Mouse (Mus musculus): ENCODE results near the gene Zfp296.
A peak's percentile ranks its signal among the peaks of the same experiment; 100 is the strongest.

Zfp296 gene

GRCm38 (mm10) chr7:19577141-19577852 lies at the start of gene Zfp296, which contains the start of gene Gemin7:
Gene Zfp296 (plus strand): TSS chr7:19577287.
Gene Gemin7 (minus strand): TSS chr7:19577595.
- DNase-seq (ENCODE audit: low spot score) = peak; percentile 48

GRCm38 (mm10) chr7:19531077-19531476 lies 46.0 kb upstream of the Zfp296 start:
- DNase-seq (ENCODE audit: low spot score) = no peak

GRCm38 (mm10) chr7:19532240-19532639 lies 44.8 kb upstream of the Zfp296 start:
- no peak for DNase-seq (ENCODE audit: low spot score)

DNA sequence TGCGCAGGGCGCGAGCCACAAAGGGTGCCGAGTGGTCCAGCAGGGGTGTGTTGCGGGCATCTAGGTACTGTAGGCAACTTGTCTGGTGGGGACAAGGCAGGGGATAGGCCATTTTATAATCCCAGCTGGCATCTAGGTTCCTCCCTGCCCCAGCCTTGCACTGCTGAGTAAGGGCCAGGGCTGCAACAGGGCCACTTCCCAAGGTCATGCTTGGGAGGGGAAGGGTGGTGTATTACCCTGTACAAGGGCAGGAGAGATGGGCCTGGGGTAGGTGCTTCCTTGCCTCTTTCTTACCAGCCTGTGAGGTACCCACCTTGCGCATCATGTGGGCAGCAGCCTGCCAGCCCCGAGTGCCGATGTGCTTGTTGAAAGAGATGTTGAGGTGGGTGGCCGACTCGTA lies 42.4 kb upstream of the Zfp296 start:
- no peak for DNase-seq (ENCODE audit: low spot score)

DNA sequence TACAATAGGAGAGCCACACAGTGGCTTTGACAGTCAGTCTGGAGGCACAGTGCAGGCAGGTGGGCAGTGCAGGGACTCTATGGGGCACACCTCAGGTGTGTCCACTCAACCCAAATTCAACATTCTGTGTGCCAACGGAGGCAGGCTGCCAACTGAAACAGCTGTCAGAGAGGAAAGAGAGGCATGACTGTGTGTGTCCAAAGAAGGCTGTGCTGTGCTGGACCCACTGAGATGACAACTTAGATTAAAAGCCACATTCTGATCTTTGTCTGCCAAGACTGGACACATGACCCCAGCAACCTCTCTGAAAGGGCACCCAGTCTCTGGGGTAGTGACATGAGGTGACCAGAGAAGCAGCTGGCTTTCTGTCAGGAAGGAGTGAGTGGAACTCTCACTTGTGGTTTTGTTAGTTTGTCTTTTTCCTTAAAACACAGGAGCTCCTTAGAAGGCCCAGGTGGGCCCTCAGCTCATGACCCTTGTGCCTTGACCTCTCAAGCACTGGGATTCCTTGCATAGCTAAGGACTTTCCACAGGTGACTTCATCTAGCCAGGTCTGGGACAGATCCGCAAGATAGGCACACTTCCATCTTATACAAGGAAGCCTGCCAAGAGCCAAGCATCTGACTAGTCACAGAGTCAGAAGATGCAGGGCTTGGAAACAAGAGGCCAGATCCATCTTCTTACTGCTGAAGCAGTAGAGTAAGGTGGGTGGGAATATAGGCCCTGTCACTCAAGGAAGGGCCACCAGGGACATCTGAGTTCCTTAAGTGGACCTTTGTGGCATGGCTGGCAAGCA lies 36.1 kb upstream of the Zfp296 start:
- no peak for DNase-seq (ENCODE audit: low spot score)

DNA sequence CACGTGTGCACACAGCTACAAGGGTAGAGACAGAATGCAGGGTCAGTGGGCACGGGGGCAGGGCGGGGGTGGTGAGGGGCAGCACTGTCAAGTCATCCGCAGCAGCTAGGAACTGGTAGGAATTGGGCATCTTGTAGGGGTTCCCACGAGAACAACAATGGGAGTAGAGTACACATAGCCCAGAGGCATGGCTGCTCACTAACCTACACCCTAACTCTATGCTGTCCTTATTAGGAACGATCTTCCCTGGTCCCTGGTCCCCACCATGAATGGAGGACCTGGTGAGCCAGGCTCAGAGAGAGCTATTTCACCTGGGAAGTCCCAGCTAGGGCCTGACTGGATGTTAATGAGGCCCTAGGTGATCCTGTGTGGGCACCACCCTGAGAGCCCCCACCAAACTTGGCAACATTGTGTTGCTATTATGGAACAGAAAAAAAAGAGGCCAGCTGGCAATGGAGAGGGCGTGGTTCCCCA lies 35.4 kb upstream of the Zfp296 start:
- no peak for DNase-seq (ENCODE audit: low spot score)

GRCm38 (mm10) chr7:19542155-19542691 lies 34.9 kb upstream of the Zfp296 start:
- no peak for DNase-seq (ENCODE audit: low spot score)

DNA sequence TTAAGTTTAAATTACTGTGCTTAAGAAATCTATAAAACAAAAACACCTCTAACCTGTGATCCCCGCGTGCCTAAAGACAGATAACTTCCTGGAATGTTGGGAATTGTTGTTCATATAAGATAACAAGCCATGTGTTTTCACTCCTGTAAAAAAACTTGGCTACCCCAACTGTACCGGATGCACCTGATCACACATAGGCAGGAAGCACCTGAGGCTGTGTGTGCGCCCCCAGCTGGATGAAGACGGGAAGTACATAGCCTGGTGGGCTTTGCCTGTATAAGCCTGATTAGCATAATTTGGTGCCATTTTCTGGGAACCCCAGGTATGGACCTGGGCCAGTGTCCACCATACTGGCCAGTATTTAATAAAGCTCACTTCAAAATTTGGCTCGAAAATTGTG lies 33.5 kb upstream of the Zfp296 start:
- DNase-seq (ENCODE audit: low spot score) = peak; percentile 34

- DNase-seq (ENCODE audit: low spot score) = no peak
Observed at GRCm38 (mm10) chr7:19546007-19546406, 31.1 kb upstream of the Zfp296 start.

DNA sequence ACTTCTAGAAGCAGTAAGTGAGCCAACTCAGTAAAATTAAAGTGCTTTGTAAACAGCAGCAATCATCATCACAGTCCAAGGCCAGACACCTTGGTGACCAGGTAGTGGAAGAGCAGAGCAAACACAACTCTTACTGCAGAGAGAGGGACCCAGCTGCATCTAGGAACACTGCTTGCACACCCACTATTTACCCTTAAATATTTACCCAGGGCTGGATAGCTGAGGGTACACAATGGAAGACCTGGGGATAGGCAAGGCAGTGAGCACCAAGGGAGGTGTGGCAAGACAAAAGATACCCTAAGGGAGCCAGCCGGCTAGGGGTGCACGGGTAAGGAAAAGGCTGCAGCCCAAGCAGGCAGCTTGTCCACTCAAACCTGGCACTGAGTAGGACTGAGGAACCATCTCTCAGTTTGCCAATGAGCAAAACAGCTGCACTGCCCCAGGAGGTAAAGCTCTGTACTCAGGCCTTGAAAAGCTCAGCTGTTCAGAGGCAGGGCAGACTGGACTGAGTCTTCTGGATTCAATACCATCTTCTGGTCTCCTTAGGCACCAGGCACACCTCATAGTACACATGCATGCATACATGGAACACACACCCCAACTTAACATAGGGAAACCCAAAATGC lies 29.6 kb upstream of the Zfp296 start:
- no peak for DNase-seq (ENCODE audit: low spot score)

GRCm38 (mm10) chr7:19549394-19549793 lies 27.7 kb upstream of the Zfp296 start:
- no peak for DNase-seq (ENCODE audit: low spot score)

DNA sequence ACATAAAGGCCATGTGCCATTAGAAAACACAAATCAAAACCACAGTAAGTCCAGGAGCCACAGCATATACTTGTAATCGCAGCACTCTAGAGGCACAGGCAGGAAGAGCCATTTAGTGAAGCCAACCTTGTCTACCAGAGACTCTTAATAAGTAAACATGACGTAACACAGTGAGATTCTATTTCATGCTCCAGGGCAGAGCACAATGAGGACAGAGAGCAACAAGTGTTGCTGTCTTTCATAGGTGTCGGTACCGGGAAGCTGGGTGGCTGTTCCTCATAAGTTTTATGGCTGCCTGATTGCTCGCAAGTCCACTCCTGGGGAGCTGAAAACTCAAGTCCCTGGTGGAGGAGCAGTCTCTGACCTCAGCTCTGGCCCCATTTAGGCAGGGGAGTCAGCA lies 25.5 kb upstream of the Zfp296 start:
- no peak for DNase-seq (ENCODE audit: low spot score)

- DNase-seq (ENCODE audit: low spot score) = no peak
Observed at GRCm38 (mm10) chr7:19552443-19552842, 24.6 kb upstream of the Zfp296 start.

- no peak for DNase-seq (ENCODE audit: low spot score)
Observed at GRCm38 (mm10) chr7:19554168-19554567, 22.9 kb upstream of the Zfp296 start.

GRCm38 (mm10) chr7:19557086-19557485 lies 20.0 kb upstream of the Zfp296 start:
- DNase-seq (ENCODE audit: low spot score) = no peak

GRCm38 (mm10) chr7:19557982-19558900 lies 18.8 kb upstream of the Zfp296 start:
- DNase-seq (ENCODE audit: low spot score) = no peak

DNA sequence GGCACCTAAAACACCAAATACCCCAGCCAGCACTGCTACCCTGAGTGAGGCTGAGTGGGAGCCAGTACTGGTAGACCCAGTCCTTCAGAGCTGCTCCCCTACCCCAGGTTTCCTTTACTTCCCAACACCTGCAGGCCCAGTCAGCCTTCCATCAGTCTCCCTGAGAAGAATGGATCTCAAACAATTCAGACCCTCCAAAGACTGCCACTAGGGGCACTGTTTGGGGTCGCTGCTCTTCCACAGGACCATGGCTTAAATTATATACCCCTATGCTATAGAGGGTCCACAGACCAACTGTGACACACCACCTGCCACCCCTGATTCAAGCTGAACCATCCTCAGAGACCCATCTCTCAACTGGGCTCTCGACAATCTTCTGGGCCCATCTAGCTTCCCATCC lies 18.1 kb upstream of the Zfp296 start:
- peak; percentile 72 for DNase-seq (ENCODE audit: low spot score)

DNA sequence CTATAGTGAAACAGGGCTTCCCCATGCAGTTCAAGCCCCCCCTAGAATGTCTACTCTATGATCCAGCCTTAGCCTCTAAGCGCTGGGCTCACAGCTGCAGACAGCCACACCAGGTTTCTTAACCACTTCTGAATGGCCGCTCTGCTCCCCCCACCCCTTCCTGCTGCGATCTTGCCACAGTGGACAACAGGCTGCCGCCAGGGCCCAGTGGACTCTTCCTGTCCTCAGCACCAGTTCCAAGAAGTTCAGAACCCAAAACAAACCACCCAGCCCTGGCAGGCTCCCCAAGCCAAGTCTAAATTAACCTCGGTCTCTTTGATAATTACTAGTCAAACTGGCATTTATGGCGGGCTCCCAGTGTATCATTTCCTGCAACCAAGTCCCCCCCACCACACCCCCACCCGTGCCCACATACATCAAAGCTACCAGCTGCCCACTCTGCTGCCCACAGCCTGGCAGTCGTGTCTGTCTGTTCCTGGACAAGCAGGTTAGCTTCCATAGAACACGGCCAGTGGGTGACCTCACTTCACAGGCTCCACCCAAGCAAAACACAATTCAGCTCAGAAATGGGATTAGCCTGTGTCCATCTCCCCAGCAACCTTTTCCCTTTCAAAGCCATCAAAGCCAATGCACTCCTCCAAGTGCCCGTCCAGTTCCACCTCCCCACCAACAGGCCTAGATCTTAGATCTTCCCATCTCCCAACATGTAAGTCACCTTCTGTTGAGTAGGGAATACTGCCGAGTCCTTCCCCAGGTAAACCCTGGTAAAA lies 16.4 kb upstream of the Zfp296 start:
- peak; percentile 20 for DNase-seq (ENCODE audit: low spot score)

DNA sequence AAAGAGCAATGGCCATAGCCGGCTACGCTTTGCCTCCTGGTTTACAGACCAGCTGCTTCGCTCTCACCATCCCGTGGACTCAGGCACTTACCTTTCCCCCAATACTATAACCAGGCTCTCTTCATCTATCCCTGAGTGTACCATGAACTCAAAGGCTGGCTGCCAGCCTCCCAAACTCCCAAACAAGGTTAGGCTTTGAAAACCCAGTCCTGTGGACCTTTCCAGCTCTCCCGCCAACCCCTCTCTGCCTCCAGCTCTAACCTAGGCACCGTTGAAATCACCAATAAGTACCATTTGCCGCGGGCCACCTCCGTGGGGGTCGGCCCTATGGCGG lies 15.7 kb upstream of the Zfp296 start:
- peak; percentile 22 for DNase-seq (ENCODE audit: low spot score)

- DNase-seq (ENCODE audit: low spot score) = peak; percentile 96
Observed at GRCm38 (mm10) chr7:19561765-19562642, 15.1 kb upstream of the Zfp296 start.
